Mouse (Mus musculus): ENCODE measurements at regions not wholly inside any gene's neighbourhood (a gene's known extent, or its start where the extent isn't known, plus 50 kb on each side); places are given as distances from the start of the nearest gene placed in this dataset.

- no peak for TF ChIP-seq POLR2A (IDR thresholded peaks at IDR 0.05; ENCODE audit: control insufficient read depth, low read depth, low read length)
- TF ChIP-seq CTCF (IDR thresholded peaks at IDR 0.05; ENCODE audit: control insufficient read depth, insufficient read depth, insufficient replicate concordance, low read depth, low read length) = no peak
These were observed 125.4 kb upstream of the Peli1 start for GRCm38 (mm10) chr11:20965575-20966239.

Data from testis, adult 2 months (tissue).